Mouse (Mus musculus): Measurements from ENCODE around the gene Clic4.
A peak's percentile ranks its signal among the peaks of the same experiment; 100 is the strongest.

DNA sequence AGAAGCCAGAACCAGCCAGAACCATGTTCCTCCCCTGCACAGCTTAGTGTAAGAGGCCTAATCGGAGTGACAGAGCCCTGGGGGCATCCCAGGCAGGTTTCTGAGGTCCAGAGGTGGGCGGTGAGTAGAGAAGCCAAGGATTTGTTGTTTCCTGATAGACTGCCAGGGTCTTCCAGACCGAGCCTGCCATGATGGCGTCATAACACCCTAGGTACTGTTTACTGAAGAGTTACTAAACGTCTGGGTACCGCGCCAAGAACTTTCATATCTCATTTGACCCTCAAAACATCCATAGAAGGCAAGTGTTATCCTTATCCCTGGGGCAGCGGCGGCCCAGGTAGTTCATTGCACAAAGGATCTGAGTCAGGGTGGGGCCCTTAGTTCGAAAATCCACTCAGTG lies 26.1 kb upstream of the Clic4 start:
- TF ChIP-seq EP300 (IDR thresholded peaks at IDR 0.05) (peak; percentile 66), CTCF (IDR thresholded peaks at IDR 0.05) (no peak)
